Mouse (Mus musculus) kidney, adult 11 months (tissue): ENCODE measurements around the gene Gstm6.

Experiments
- DNase-seq: peaks from one replicate; pipeline ENCODE4 v3.0.0; 2022

The Gstm6 gene

GRCm38 (mm10) chr3:107939830-107940229 is 3.7 kb downstream of the Gstm6 start:
- no peak for DNase-seq

DNA sequence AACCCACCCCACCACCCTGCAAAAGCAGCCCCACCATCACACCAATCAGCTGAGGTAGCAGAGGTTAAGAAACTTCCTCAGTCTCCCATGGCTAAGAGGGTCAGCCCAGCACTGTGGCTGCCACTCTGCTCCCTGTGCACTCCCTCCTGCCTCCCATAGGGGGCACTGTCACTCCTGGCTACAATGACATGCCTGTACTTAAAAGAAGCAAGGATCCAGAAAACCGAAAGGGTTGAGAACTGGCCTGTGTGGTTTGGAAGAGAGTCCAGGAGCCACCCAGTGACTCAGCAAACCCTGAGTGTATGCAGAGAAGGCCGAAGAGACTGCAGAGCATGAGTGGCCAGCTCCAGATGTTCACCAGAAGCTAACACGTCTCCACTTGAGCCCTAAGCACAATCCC is 4.1 kb downstream of the Gstm6 start:
- peak; percentile 73 for DNase-seq

DNA sequence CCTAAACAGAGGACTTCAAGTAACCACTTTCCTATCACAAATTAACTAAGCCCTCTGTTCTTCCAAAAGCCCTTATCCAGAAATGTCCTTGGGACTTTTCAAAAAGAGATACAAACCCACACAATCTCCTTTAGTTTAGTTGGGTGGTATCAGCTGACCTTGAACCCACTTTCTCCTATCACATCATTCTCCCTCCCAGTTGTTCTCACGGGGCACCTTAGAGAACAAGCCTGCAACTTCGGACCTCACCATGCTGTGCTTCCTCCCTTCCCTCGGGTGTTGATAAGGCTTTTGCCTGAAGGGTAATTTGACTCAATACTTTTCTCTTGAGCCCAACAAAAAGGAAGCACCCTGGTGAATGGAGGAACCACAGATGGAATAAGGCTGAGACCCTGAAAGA is 7.7 kb downstream of the Gstm6 start:
- no peak for DNase-seq

GRCm38 (mm10) chr3:107935268-107935667 is 8.3 kb downstream of the Gstm6 start:
- DNase-seq, result no peak

- DNase-seq, result peak; percentile 61
Measured at GRCm38 (mm10) chr3:107932128-107932527, 11.4 kb downstream of the Gstm6 start.

DNA sequence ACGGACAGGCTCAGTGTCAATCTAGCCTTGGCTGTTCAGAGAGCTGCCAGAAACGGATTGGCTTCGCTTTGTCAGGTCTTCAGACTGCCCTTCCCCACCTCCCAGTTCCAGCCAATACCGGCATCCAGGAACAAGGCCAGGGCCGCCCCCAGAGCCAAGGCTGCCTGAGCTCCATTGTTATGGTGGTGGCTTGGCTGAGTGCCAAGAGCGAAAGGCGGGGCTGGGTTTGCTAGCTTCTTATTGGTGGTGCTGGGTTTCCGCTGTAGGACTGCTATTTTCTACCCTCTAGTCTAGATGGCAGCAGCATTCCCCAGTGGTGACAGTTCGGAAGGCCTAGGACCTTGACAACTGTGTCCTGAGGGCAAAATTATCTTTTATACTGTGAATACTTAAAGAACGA is 11.9 kb downstream of the Gstm6 start, which contains the start of gene Gstm7:
TSS of gene Gstm7 (minus strand) at position 148 of the 400 bp plus-strand sequence.
- peak; percentile 99 for DNase-seq

- no peak for DNase-seq
Measured at GRCm38 (mm10) chr3:107931134-107931533, 12.4 kb downstream of the Gstm6 start.

DNA sequence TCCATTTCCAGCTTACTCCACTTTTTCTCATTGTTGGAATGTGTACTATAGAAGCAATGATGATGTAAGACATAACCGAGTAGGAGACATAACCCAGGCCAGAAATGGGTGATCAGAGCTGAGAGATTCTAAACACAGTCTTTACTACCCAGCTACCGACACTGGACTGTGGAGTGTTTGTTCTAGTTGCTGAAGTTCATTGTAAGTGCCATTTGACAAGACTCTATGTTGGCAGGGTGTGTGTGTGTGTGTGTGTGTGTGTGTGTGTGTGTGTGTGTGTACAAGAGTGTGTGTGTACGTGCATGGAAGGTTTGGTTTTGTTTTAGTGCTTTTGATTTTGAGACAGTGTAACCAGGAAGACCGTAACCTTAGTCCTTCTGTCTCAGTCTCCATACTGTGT is 13.8 kb downstream of the Gstm6 start:
- DNase-seq, result no peak

DNA sequence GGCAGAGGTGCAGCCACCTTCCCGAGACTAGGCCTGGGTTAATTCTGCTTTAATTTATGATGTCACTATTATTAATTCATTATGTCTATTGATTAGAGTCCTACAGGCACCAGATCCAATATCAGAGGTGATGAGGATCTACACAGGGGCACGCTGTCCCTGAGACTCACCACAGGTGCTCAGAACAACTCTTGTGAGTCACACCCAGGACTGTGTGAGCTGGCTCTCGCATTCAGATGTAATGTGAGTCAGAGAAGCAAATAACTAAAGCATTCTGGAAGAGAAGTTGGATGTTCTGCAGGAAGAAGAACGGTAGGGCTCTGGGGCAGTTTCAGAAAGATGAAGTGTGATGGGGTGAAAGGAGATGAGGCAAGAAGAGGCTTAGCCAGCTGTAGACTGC is 14.3 kb downstream of the Gstm6 start:
- no peak for DNase-seq

DNA sequence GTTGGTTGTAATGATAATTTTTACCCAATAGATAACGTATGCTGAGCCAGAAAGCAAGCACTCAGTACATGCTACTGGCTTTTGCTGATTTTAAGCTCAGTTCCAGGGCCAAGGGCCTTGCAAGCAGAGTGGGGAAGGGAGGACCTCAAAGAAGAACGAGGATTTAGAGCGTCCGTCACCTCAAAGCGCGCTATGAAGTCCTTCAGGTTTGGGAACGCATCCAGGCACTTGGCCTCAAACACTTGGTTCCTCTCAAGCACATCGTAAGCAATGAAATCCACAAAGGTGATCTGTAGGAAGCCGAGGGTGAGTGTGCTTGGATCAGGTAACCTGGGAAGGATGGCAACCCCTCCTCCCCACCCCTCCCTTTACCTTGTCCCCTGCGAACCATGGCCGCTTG is 14.9 kb downstream of the Gstm6 start:
- DNase-seq, result no peak

- DNase-seq, result no peak
Measured at GRCm38 (mm10) chr3:107927841-107928240, 15.7 kb downstream of the Gstm6 start.

- no peak for DNase-seq
Measured at GRCm38 (mm10) chr3:107925335-107925734, 18.2 kb downstream of the Gstm6 start.

DNA sequence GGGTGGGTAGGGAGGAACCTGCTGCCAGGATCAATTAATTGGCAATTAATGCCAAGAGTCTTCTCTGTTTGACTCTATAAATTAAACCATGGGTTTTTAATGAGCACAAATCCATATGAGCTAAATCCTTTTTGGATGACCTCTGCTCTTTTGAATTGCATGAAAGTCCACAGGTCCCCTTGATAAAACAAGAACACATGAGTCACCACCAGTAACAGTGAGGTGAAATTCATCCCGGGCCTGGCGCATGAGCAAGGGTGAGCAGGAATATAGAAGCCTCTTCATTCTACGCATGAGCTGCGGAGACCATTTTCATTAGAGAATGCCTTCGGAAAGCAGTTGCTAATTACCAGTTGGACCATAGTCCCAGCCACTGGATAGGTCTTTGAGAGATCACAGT is 23.2 kb downstream of the Gstm6 start:
- no peak for DNase-seq

DNA sequence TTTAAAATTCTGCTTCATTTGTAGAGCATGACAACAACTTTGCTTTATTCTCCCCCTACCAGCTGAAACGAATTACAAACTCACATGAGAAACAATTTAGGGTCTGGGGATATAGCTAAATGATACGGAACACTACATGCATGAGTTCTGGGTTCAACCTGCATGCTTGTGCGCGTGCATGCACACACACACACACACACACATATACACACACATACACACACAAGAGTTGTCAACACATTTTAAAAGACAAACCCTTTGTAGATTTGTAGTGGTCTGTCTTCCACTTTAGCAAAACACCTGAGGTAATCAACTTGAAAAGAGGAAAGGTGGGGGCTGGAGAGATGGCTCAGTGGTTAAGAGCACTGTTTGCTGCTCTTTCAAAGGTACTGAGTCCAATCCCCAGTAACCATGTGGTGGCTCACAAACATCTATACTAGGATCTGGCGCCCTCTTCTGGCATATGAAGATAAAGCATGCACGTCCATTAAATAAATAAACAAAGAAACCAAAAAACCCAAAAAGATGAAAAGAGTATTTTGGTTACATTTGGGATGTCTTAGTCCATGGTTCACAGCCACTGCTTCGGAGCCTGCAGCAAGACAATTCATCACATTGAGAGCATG is 25.7 kb downstream of the Gstm6 start:
- DNase-seq, result peak; percentile 28

DNA sequence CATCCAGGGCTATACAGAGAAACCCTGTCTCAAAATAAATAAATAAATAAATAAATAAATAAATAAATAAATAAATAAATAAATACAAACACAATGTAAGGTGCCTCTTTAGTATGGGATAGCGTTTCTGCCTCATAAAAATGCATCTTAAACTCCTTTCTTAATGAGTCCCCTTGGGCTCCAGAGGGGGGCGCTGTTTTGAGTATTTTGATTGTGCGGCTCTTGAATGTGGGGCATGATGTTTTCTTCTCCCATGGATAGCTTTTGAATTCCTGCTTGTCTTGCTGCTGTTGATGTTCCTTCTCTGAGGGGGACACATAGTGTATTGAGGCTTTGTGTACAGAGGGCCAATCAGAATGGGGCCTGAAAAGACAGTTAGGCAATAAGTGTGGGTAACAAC is 26.5 kb downstream of the Gstm6 start:
- no peak for DNase-seq

- DNase-seq, result no peak
Measured at GRCm38 (mm10) chr3:107916674-107917073, 26.9 kb downstream of the Gstm6 start.

DNA sequence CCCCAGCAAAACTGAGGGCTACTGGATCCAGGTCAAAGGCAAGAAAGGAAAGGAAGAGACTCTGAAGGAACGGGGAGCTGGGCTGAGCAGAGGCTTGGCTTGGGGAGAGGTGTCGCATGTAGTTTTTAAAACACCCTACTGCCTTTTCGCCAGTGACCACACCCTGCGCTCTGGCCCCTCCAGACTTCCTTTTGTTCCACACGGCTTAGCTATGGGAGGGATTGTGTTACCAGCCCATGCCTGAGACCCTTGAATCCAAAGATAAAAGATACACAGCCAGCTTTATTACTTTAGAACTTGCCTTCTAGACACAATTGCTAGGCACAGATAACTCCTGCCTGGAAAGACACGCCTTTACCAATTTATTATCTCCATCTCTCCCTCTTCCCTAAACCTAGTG is 37.6 kb downstream of the Gstm6 start:
- DNase-seq, result no peak

- peak; percentile 48 for DNase-seq
Measured at GRCm38 (mm10) chr3:107900955-107901673, 42.4 kb downstream of the Gstm6 start.

GRCm38 (mm10) chr3:107898691-107899090 is 44.9 kb downstream of the Gstm6 start:
- peak; percentile 65 for DNase-seq

GRCm38 (mm10) chr3:107895720-107896569 is 47.6 kb downstream of the Gstm6 start, which contains the start of gene Gstm5:
Gene Gstm5, plus strand, starts transcription at chr3:107895821.
- DNase-seq, result peak; percentile 85

DNA sequence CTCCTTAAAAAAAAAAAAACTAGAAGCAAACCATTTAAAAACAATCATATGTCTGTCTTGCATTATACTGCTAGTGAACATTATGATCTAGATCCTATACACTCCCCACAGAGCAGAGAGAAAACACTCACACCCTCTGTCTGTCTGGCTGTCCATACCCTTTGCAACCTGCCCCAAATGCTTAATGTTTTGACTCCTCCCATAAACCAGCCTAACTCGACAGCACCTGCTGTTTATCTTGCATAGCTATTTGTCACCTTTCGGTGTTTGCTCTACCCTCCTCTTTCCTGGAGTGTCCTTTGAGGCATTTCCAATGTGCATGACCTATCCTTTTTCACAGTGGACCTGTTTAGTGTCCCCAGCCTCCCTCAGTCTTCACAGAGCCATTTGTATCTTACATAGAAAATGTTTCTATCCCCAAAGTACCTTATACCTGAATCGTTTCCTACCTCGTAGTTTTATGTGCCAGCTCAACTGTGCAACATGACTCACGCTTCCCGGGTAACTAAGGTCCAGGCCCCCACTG is 48.3 kb downstream of the Gstm6 start:
- no peak for DNase-seq

DNA sequence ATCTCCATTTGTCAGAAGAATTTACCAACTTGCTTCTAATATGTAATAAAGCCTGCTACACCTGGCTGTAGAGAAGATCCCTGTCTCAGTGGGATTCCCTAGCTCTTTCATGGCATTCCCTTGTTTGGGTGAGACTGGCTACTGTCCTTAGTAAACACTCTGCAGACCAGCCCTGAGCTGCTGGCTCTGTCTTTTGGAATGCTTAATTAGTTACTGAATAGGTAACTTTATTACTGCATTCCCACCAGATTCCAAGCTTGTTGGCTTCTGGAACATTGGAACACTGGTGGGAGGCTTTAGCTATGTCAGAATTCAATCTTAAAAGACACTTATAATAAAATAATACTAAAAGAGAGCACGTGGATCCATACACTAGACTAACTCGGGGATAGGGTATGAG is 54.3 kb downstream of the Gstm6 start:
- peak; percentile 58 for DNase-seq
